Mouse (Mus musculus) bone marrow, adult 2 months (tissue): ENCODE data around the gene Lims1.

ENCODE experiments used
- CTCF ChIP-seq: fragments of 200-500 bp; IDR thresholded peaks from 2 replicates; pipeline ENCODE4 v1.5.1; 2011; ENCODE audit warnings: low read length, control low read depth; ENCODE audit not compliant: control insufficient read depth, insufficient read depth
- POLR2A ChIP-seq: fragments of 200-500 bp; IDR thresholded peaks from 2 replicates; pipeline ENCODE4 v1.6.1; 2011; ENCODE audit warnings: low read depth, mild to moderate bottlenecking, control low read depth, low read length, borderline replicate concordance; ENCODE audit not compliant: control insufficient read depth

- TF ChIP-seq CTCF (no peak), POLR2A (no peak)
Measured at GRCm38 (mm10) chr10:58352364-58352763, 29.1 kb downstream of the Lims1 start.
